Mouse (Mus musculus) small intestine, adult 2 months (tissue): ENCODE measurements around the gene Wnt10a.

Experiments used
- CTCF ChIP-seq: fragments of 200-500 bp; IDR thresholded peaks from 2 replicates; pipeline ENCODE4 v1.5.1; 2012; ENCODE audit warnings: low read depth, mild to moderate bottlenecking, control low read depth, inconsistent platforms, low read length, moderate library complexity, mixed read lengths; ENCODE audit not compliant: insufficient replicate concordance, insufficient read length; ENCODE audit errors: extremely low read depth
- POLR2A ChIP-seq: fragments of 200-500 bp; IDR thresholded peaks from 2 replicates; pipeline ENCODE4 v1.6.1; 2012; ENCODE audit warnings: low read depth, mild to moderate bottlenecking, control low read depth, inconsistent platforms, low read length, moderate library complexity

GRCm38 (mm10) chr1:74848946-74849345, 57.6 kb downstream of the Wnt10a start:
- TF ChIP-seq CTCF: no peak
- TF ChIP-seq POLR2A: no peak
